Mouse (Mus musculus) intestine, embryonic 14.5 days (tissue): ENCODE measurements around the gene Ncapg. TPM values are rescaled to one million over a fixed set of nuclear protein-coding genes. Genes with fewer than 3 reads are reported as not detected.
"Not testable (repeated sequence)": the region's sequence is repeated elsewhere in the genome, so short reads cannot be mapped to it uniquely, and the experiment has no call there.

Source experiments
- ATAC-seq: fragments of 200-750 bp; cut with Nextera tagmentation; replicated peaks from 2 replicates; pipeline ENCODE4 v1.8.0; 2017; ENCODE audit warnings: low read depth, moderate number of reproducible peaks, moderate TSS enrichment, moderate library complexity; ENCODE audit not compliant: low FRiP score, low TSS enrichment
- DNase-seq: peaks from one replicate; pipeline ENCODE4 v3.0.0-alpha.2; 2018; ENCODE audit warnings: low spot score
- H3K27ac ChIP-seq: fragments of 300-500 bp; sonication (generic); 2 replicates; pipeline ENCODE4 v1.5.1; 2014; ENCODE audit warnings: low read depth, mild to moderate bottlenecking, control low read depth
- H3K27me3 ChIP-seq: fragments of 300-500 bp; sonication (generic); replicated peaks from 2 replicates; pipeline ENCODE4 v1.6.1; 2014; ENCODE audit warnings: low read length, control low read depth; ENCODE audit not compliant: control insufficient read depth, insufficient read depth
- H3K36me3 ChIP-seq: fragments of 300-500 bp; sonication (generic); 2 replicates; pipeline ENCODE4 v1.6.1; 2014; ENCODE audit warnings: low read length, control low read depth; ENCODE audit not compliant: control insufficient read depth, insufficient read depth
- H3K4me1 ChIP-seq: fragments of 300-500 bp; sonication (generic); replicated peaks from 2 replicates; pipeline ENCODE4 v1.6.1; 2014; ENCODE audit warnings: low read length, control low read depth, mixed read lengths; ENCODE audit not compliant: control insufficient read depth, insufficient read depth
- H3K4me2 ChIP-seq: fragments of 300-500 bp; sonication (generic); 2 replicates; pipeline ENCODE4 v1.6.1; 2014; ENCODE audit warnings: low read length
- H3K4me3 ChIP-seq: fragments of 300-500 bp; sonication (generic); 2 replicates; pipeline ENCODE4 v1.5.1; 2014; ENCODE audit warnings: low read depth, low read length, control low read depth, mixed read lengths
- H3K9ac ChIP-seq: fragments of 300-500 bp; sonication (generic); 2 replicates; pipeline ENCODE4 v1.6.1; 2014; ENCODE audit warnings: mild to moderate bottlenecking, low read length
- H3K9me3 ChIP-seq: fragments of 300-500 bp; sonication (generic); 2 replicates; pipeline ENCODE4 v1.6.1; 2016; ENCODE audit warnings: low read length, control low read depth; ENCODE audit not compliant: control insufficient read depth
- WGBS: fragments of 180-500 bp; shearing (Covaris S2); extraction: QIAGEN DNeasy Blood & Tissue Kit; methylation state at CpG from one replicate; pipeline ENCODE4 v1.1.7; 2014; 5-methylcytosine and 5-hydroxymethylcytosine counted together
- polyA plus RNA-seq: library from polyadenylated mRNA; unstranded; fragments of >200 nt; fragmentation: Nextera tagmentation; extraction: Ambion mirVana; gene quantifications from 2 replicates; pipeline ENCODE4 v1.2.1, GENCODE M21; 2014

Gene Ncapg
- polyA plus RNA-seq, 1 experiment from 2014 or later: 52.3 TPM

DNA sequence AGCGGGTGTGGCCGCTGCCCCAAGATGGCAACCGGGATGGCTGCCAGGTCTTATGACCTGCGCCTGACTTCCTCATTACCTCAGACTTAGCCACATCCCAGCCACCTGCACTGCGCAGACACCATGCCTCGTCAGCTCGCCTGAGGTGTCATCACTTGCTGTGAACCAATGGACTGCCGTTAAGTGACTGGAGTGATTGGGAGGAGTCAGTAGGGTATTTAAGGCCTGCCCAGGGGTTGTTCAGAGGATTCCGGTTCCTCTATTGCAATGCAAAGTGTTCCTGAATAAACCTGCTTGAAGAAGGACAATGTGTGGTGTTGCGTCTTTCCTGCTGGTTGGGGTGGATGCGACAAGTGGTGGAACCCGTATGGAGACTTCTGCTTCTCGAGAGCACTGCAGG is 11.3 kb upstream of the Ncapg start:
- H3K4me3 ChIP-seq, H3K36me3 ChIP-seq, H3K9ac ChIP-seq, H3K4me1 ChIP-seq, H3K27ac ChIP-seq, ATAC-seq, DNase-seq, H3K27me3 ChIP-seq, H3K9me3 ChIP-seq, H3K4me2 ChIP-seq: not testable (repeated sequence)
- 95% methylated on average over 13 of the region's 13 CpGs for WGBS

DNA sequence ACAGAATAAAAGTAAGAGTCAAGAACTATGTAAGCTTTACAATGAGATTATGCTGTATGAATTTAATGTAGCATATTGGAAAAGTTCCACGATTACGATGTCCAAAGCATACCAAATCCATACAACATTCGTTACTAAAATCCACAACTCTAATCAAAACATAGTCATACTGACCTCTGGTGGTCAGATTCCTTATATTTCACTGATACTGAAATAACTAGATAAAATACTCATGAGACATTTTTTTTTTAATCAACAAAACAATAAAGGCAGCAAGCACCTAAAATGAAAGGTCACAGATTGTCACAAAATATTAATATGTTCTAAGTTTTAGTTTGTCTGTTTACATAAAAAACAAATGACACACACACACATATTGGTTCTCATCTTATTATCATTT is 1.4 kb upstream of the Ncapg start:
- Histone ChIP-seq H3K27ac (no peak overlapping the region), H3K4me2 (peak overlapping the region; percentile 75), H3K9ac (no peak overlapping the region), H3K4me3 (no peak overlapping the region), H3K9me3 (no peaks in the 10 kb centered on the region), H3K27me3 (no peaks in the 10 kb centered on the region), H3K4me1 (peaks cover 9% of the 10 kb centered on the region), H3K36me3 (peaks cover 11% of the 10 kb centered on the region; the same call in 1 of the 2 replicates)
- ATAC-seq (no peak), DNase-seq (no peak)
- 35% methylated on average over 3 of the region's 3 CpGs for WGBS

DNA sequence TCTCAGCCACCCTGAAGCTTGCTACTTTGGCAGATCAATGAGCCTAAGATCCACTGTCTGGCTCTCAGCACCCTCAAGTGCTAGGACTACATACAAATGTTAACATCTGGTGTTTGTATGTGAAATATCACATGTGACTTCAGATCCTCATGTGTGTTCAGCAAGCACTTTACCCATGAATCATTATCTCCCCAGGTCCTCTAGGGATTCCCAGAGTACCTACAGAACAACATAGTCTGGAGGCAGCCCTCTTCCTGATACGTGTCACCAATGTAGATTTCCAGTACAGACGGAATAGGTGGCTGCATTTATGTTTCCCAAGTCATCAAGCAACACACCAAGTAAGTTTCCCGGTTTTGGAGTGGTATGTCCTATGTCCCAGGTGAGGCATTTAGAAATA is 888 bp upstream of the Ncapg start:
- H3K4me3 ChIP-seq: peak overlapping the region; percentile 77
- peak overlapping the region; percentile 77; the same call in 1 of the 2 replicates for H3K27ac ChIP-seq
- WGBS: 2% methylated on average over 3 of the region's 3 CpGs
- H3K4me2 ChIP-seq: peak overlapping the region; percentile 75
- peaks cover 16% of the 10 kb centered on the region; the same call in 1 of the 2 replicates for H3K36me3 ChIP-seq
- H3K4me1 ChIP-seq: peaks cover 9% of the 10 kb centered on the region
- no peaks in the 10 kb centered on the region for H3K9me3 ChIP-seq
- ATAC-seq: peak; percentile 9; the same call in 1 of the 2 replicates
- H3K27me3 ChIP-seq: no peaks in the 10 kb centered on the region
- H3K9ac ChIP-seq: peak overlapping the region; percentile 59
- DNase-seq: no peak

DNA sequence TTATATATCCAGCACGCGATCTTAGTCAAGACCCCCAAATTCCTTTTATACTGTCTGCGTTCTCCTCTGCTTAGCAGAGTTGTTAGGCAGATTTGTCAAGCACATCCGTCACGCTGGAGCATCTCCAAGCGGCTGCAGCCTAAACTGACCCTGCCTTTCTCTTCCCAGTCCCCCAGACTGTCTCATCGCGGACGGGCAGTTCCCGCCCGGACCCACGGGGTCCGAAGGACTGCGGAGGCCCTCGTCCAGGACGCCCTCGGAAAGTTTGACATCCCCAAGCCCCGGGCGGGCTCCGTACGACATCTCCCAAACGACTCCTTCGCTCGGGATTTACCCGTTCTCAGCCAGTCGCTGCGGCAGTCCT is 503 bp upstream of the Ncapg start:
- peak; percentile 77 for ATAC-seq
- no peaks in the 10 kb centered on the region for H3K9me3 ChIP-seq

DNA sequence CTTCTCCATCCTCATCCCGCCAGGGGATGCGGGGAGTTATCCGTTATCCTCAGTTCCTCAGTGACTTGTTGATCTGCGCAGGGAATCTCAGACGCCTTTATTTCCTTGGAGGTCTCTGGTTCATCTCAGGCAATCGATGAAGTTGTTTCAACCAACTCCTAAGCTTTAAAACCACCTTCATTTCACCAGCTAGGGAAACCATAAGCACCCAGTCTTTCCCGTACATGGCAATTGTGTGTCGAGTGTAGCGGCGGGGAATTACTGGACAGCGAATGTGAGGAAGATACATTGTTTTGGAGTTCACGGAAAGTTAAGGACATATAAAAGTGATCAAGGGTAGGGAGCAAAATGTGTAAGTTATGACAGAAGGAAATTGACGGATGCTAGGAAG is 556 bp downstream of the Ncapg start:
- ATAC-seq (no peak), DNase-seq (no peak)
- H3K9ac ChIP-seq: peak overlapping the region; percentile 77
- no peaks in the 10 kb centered on the region for H3K9me3 ChIP-seq
- H3K4me1 ChIP-seq: peaks cover 9% of the 10 kb centered on the region
- H3K27ac ChIP-seq: peak overlapping the region; percentile 87
- WGBS: under 1% methylated on average over 13 of the region's 13 CpGs
- H3K4me2 ChIP-seq: peak overlapping the region; percentile 75
- H3K36me3 ChIP-seq: peaks cover 23% of the 10 kb centered on the region
- no peaks in the 10 kb centered on the region for H3K27me3 ChIP-seq
- peak overlapping the region; percentile 77 for H3K4me3 ChIP-seq

More for the DNA sequence above, 503 bp upstream of the Ncapg start:
- DNase-seq: no peak
- WGBS: under 1% methylated on average over 27 of the region's 27 CpGs
- Histone ChIP-seq H3K9ac (peak overlapping the region; percentile 59), H3K27me3 (no peaks in the 10 kb centered on the region), H3K27ac (peak overlapping the region; percentile 77), H3K36me3 (peaks cover 16% of the 10 kb centered on the region; the same call in 1 of the 2 replicates), H3K4me3 (peak overlapping the region; percentile 77), H3K4me1 (peaks cover 9% of the 10 kb centered on the region), H3K4me2 (peak overlapping the region; percentile 75)

DNA sequence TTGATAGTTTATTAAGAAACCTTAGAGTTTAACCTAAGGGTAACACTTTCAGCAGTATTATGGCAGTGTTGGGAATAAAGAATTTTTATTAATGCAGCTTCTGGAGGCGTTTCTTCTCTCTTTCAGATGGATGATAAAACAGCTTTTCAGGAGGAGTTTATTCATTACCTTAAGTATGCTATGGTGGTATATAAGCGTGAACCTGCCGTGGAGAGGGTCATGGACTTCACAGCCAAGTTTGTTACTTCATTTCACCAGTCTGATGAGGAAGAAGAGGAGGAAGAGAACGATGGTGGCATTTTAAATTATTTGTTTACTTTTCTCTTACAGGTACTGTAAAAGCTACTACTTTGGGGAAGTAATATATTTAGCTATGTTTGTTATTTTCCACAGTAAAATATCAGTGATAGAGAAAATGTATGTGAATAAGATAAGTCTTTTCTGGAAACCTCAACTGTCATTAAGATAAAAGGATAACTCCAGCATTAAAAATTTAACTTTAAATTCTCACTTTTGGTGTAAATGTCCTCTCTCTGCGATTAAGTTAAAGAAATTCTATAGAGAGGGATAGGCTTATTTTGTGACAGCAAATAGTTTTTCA is 1.3 kb downstream of the Ncapg start:
- peaks cover 9% of the 10 kb centered on the region for H3K4me1 ChIP-seq
- H3K4me2 ChIP-seq: peak overlapping the region; percentile 75
- no peak overlapping the region for H3K27ac ChIP-seq
- H3K9ac ChIP-seq: peak overlapping the region; percentile 77
- peaks cover 30% of the 10 kb centered on the region for H3K36me3 ChIP-seq
- H3K9me3 ChIP-seq: no peaks in the 10 kb centered on the region
- DNase-seq: no peak
- peak overlapping the region; percentile 77 for H3K4me3 ChIP-seq
- 47% methylated on average over 5 of the region's 5 CpGs for WGBS
- ATAC-seq: no peak
- no peaks in the 10 kb centered on the region for H3K27me3 ChIP-seq

DNA sequence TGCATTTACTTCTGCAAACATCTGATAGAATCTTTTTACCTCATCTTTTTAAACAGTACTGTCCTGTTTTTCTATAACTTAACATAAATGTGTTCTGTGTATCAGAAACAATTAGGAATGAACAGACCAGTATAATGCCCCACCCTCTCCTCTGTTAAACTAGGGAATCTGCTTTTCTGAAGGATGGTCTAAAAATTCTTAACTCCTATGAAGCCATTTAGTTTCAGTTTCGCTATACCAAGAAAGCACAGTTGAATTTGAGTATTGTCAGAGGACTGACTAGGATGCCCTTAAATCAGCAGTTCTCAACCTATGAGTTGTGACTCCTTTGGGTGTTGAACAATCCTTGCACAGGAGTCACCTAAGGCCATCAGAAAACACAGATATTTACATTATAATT is 5.3 kb downstream of the Ncapg start:
- ATAC-seq (no peak), DNase-seq (no peak)
- no peak overlapping the region for H3K4me2 ChIP-seq
- no peak overlapping the region for H3K27ac ChIP-seq
- peaks cover 58% of the 10 kb centered on the region for H3K36me3 ChIP-seq
- no peaks in the 10 kb centered on the region for H3K9me3 ChIP-seq
- no peak overlapping the region for H3K9ac ChIP-seq
- no peaks in the 10 kb centered on the region for H3K27me3 ChIP-seq
- 97% methylated on average over 1 of the region's 1 CpGs for WGBS
- peaks cover 5% of the 10 kb centered on the region; the same call in 1 of the 2 replicates for H3K4me1 ChIP-seq
- no peak overlapping the region for H3K4me3 ChIP-seq

DNA sequence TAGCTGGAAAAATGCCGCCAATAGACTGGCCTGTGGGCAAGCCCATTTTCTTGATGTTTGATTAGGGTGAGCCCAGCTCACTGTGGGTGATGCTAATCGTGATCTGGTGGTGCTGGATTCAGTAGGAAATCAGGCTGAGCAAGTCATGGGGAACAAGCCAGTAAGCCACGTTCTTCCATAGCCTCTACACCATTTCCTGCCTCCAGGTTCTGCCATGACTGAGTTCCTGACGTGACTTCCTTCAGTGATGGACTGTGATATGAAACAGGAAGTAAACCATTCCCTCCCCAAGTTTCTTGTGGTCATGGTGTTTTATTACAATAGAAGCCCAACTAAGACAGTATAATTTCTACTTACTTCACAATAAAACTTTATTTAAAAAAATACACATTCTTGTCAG is 7.9 kb downstream of the Ncapg start:
- no peaks in the 10 kb centered on the region for H3K27me3 ChIP-seq
- H3K4me2 ChIP-seq: no peak overlapping the region
- DNase-seq (no peak), ATAC-seq (no peak)
- no peak overlapping the region for H3K4me3 ChIP-seq
- no peak overlapping the region for H3K9ac ChIP-seq
- no peak overlapping the region for H3K27ac ChIP-seq
- H3K9me3 ChIP-seq: no peaks in the 10 kb centered on the region
- peaks cover 67% of the 10 kb centered on the region for H3K36me3 ChIP-seq
- no peaks in the 10 kb centered on the region for H3K4me1 ChIP-seq
- 82% methylated on average over 4 of the region's 4 CpGs for WGBS

DNA sequence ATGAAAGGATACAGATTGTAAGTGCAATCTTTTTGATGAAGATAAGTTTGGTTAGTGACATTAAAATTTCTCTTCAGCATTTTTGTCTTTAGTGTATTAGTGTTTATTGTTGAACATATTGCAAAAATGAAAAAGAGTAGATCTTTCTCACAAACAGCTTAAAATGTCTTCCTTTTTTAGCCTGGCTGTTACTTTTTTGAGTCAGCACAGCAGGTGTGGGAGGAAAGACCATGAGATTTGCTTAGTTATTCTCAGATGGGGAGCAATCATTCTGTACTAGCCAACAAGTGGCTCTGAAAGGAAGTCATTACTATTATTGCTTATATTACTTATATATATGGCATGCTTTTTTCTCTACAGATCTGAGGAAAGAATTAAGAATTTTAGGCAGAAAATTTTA is 10.2 kb downstream of the Ncapg start:
- H3K9me3 ChIP-seq: no peaks in the 10 kb centered on the region
- H3K4me2 ChIP-seq: no peak overlapping the region
- no peak overlapping the region for H3K27ac ChIP-seq
- DNase-seq (no peak), ATAC-seq (no peak)
- H3K4me1 ChIP-seq: no peaks in the 10 kb centered on the region
- peaks cover 70% of the 10 kb centered on the region for H3K36me3 ChIP-seq
- H3K4me3 ChIP-seq: no peak overlapping the region
- no peaks in the 10 kb centered on the region for H3K27me3 ChIP-seq
- H3K9ac ChIP-seq: no peak overlapping the region
